In the genomic region with DNA sequence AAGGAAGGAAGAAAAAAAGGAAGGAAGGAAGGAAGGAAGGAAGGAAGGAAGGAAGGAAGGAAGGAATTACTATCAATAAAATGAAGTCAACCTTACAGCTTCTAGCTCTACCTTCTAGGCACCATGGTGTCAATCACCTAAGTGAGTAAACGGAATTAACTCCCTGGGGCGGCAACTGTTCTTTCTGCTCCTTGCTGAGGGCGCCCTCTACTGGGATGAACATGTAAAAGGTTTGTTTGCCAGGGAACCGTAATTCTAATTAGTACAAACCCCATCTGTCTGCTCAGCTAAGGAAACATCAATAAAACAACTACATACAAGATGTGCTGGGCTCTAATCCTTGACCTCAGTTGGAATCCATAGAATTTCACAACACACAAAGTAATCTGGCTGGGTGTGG, we compare ENCODE assay signal across 9 mouse cellular contexts. TPM values are rescaled to one million over a fixed set of nuclear protein-coding genes. Genes with fewer than 3 reads are reported as not detected.
DNase-seq lines count a peak whose midpoint lies in the region; ATAC-seq and TF ChIP-seq lines count a peak whose summit lies in the region.
"Had no signal": no experiment of that assay in that cellular context is flagged by ENCODE, and none has a peak within 500 bp of the region (broad histone marks: within the 10 kb centered on the region; RNA-seq: fewer than 3 reads in every experiment).

No protein-coding gene starts in this region.

- no peak for ATAC-seq in hindbrain, embryonic 14.5 days (ENCODE audit: low FRiP score)
- no peak for ATAC-seq in hindbrain, embryonic 12.5 days (ENCODE audit: low FRiP score)
- ATAC-seq in monocyte, adult 5-6 weeks (replicated peaks; ENCODE audit: insufficient number of reproducible peaks, low FRiP score, low TSS enrichment, poor library complexity, severe bottlenecking): peak; percentile 48; the same call in 1 of the 2 replicates

- H3K4me2 ChIP-seq in hindbrain, embryonic 14.5 days (replicated peaks): no peak overlapping the region
- H3K4me2 ChIP-seq in hindbrain, embryonic 12.5 days (replicated peaks): no peak overlapping the region

- peak; percentile 81 for DNase-seq in hindbrain, embryonic 14.5 days (ENCODE audit: low spot score)
- DNase-seq in ES-E14 (ENCODE audit: low read depth, low spot score): peak; percentile 68
- DNase-seq in cerebellum, adult 11-12 months: peak; percentile 71
- DNase-seq in heart, adult 8-10 months (ENCODE audit: low spot score): peak; percentile 87
- DNase-seq in layer of hippocampus, postnatal 25 days (ENCODE audit: extremely low spot score in 1 of 2, low spot score in 1 of 2): peak; percentile 57 to 78
- DNase-seq in testis, postnatal 10 days (ENCODE audit: low spot score): peak; percentile 86

- 0% methylated on average over 4 of the region's 4 CpGs for WGBS in hindbrain, embryonic 14.5 days
- 0% methylated on average over 4 of the region's 4 CpGs for WGBS in hindbrain, embryonic 12.5 days

- H3K4me3 ChIP-seq in hindbrain, embryonic 14.5 days (replicated peaks; ENCODE audit: low read length): no peak overlapping the region
- no peak overlapping the region for H3K4me3 ChIP-seq in hindbrain, embryonic 12.5 days
- no peak overlapping the region for H3K4me3 ChIP-seq in ES-E14 (ENCODE audit: insufficient read depth in 1 of 2, low read depth in 1 of 2, low read length in 2 of 2, poor library complexity in 1 of 2, severe bottlenecking in 1 of 2)

- H3K4me1 ChIP-seq in hindbrain, embryonic 14.5 days (replicated peaks; ENCODE audit: control insufficient read depth, insufficient read depth, low read length): peaks cover 17% of the 10 kb centered on the region
- peaks cover 20% of the 10 kb centered on the region for H3K4me1 ChIP-seq in hindbrain, embryonic 12.5 days
- H3K4me1 ChIP-seq in ES-E14 (ENCODE audit: control insufficient read depth in 2 of 2, insufficient read depth in 2 of 2, low read length in 2 of 2, poor library complexity in 1 of 2): peaks cover 7 to 13% of the 10 kb centered on the region in 2 experiments

- no peaks in the 10 kb centered on the region for H3K36me3 ChIP-seq in hindbrain, embryonic 14.5 days (replicated peaks; ENCODE audit: control insufficient read depth, insufficient read depth)
- H3K36me3 ChIP-seq in hindbrain, embryonic 12.5 days: no peaks in the 10 kb centered on the region
- no peaks in the 10 kb centered on the region for H3K36me3 ChIP-seq in ES-E14 (ENCODE audit: control insufficient read depth, insufficient read depth, low read length, poor library complexity, severe bottlenecking)

- no peaks in the 10 kb centered on the region for H3K27me3 ChIP-seq in hindbrain, embryonic 14.5 days (ENCODE audit: control insufficient read depth, insufficient read depth, low read length)
- no peaks in the 10 kb centered on the region for H3K27me3 ChIP-seq in hindbrain, embryonic 12.5 days

- H3K9ac ChIP-seq in hindbrain, embryonic 14.5 days: no peak overlapping the region
- no peak overlapping the region for H3K9ac ChIP-seq in hindbrain, embryonic 12.5 days
- no peak overlapping the region for H3K9ac ChIP-seq in ES-E14 (ENCODE audit: insufficient read depth, low read depth, low read length, poor library complexity, severe bottlenecking)

- H3K27ac ChIP-seq in hindbrain, embryonic 14.5 days: no peak overlapping the region
- no peak overlapping the region for H3K27ac ChIP-seq in hindbrain, embryonic 12.5 days
- H3K27ac ChIP-seq in ES-E14 (ENCODE audit: insufficient read depth, low read depth, low read length, poor library complexity, severe bottlenecking): no peak overlapping the region
- H3K27ac ChIP-seq: macrophage had no signal

- in situ Hi-C loops in ES-E14 (cut with MboI; ENCODE audit: low sequenced_read_pairs in 2 of 2, unreplicated experiment in 2 of 2): no loop called here

- H3K9me3 ChIP-seq in hindbrain, embryonic 14.5 days (ENCODE audit: control insufficient read depth, low read length): no peaks in the 10 kb centered on the region
- H3K9me3 ChIP-seq in hindbrain, embryonic 12.5 days (replicated peaks): no peaks in the 10 kb centered on the region
- no peaks in the 10 kb centered on the region for H3K9me3 ChIP-seq in ES-E14 (ENCODE audit: control insufficient read depth, insufficient read depth, low read depth, low read length)

TF ChIP-seq in ES-E14, 5 proteins besides CTCF, POLR2A, EP300 and RAD21:
- TF ChIP-seq HCFC1 (IDR thresholded peaks at IDR 0.05; ENCODE audit: borderline replicate concordance, insufficient read depth, low read length) (no peak), MAFK (IDR thresholded peaks at IDR 0.05; ENCODE audit: insufficient read depth, low read depth, low read length) (no peak), CHD2 (IDR thresholded peaks at IDR 0.05; ENCODE audit: low read depth, low read length) (no peak), ZNF384 (IDR thresholded peaks at IDR 0.05; ENCODE audit: low read depth, low read length) (no peak), ZC3H11A (IDR thresholded peaks at IDR 0.05; ENCODE audit: borderline replicate concordance, low read depth, low read length) (peak; percentile 51; the same call in 1 of the 2 replicates)

RNA-seq across cellular contexts. Expression of gene Cotl1, which starts 3.1 kb away (rescaled TPM):
- 238 and 309 TPM in 2 replicates for polyA plus RNA-seq in hindbrain, embryonic 14.5 days (2014; fragmentation: Nextera tagmentation; extraction: Ambion mirVana)
- polyA plus RNA-seq in hindbrain, embryonic 12.5 days (2016; fragmentation: Nextera tagmentation; extraction: Ambion mirVana): 115 and 142 TPM in 2 replicates
- total RNA-seq in ES-E14 (2012; rRNA removed): 40.5 and 73.3 TPM in 2 replicates
- 10 to 100 TPM in 3 of 4 experiments, 1 to 10 TPM in 1; 9.6 to 26.9 (median 11.3) TPM for total RNA-seq in heart, adult 8-10 months (2022)
- 100 to 1,000 TPM; 121 to 140 TPM for total RNA-seq in layer of hippocampus, postnatal 25 days (2021)
- total RNA-seq in monocyte, adult 5-6 weeks (2017): 289 to 324 TPM (median 310 TPM) in 3 replicates

RNA-seq across cellular contexts. Expression of gene Klhl36, which starts 18.6 kb away (rescaled TPM):
- 15.1 and 19.1 TPM in 2 replicates for polyA plus RNA-seq in hindbrain, embryonic 14.5 days (2014; fragmentation: Nextera tagmentation; extraction: Ambion mirVana)
- 12.2 and 12.8 TPM in 2 replicates for polyA plus RNA-seq in hindbrain, embryonic 12.5 days (2016; fragmentation: Nextera tagmentation; extraction: Ambion mirVana)
- 3.2 and 3.6 TPM in 2 replicates for total RNA-seq in ES-E14 (2012; rRNA removed)
- 1 to 10 TPM; 2.8 to 3.1 (median 2.9) TPM for total RNA-seq in heart, adult 8-10 months (2022)
- 1 to 10 TPM; 8.0 to 8.5 TPM for total RNA-seq in layer of hippocampus, postnatal 25 days (2021)
- 8.5 to 16.5 TPM (median 14.2 TPM) in 3 replicates for total RNA-seq in monocyte, adult 5-6 weeks (2017)
